8 mouse cellular contexts compared by ENCODE assay signal in the genomic region with DNA sequence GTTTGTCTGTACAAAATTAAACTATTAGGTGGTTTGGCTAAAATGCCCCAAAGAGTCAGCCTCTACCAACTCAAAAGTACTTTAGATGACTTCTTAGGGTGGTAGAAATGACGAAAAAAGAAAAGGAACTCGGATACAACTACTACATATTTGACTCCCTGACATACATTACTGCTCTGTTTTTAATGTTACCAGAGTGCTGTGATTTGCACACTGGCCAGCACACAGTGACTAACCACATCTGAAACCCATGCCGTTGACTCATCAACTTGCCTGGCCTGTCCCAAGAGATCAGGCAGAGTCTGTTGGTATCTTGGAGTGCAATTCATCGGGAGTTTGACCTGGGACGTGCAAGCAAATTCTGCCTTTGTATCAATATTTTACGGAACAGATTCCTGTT. TPM values are rescaled to one million over a fixed set of nuclear protein-coding genes. Genes with fewer than 3 reads are reported as not detected.
DNase-seq lines count a peak whose midpoint lies in the region; ATAC-seq and TF ChIP-seq lines count a peak whose summit lies in the region.

No protein-coding gene starts in this region.

- WGBS in forebrain, embryonic 10.5 days: 39% methylated on average over 6 of the region's 6 CpGs
- 32% methylated on average over 6 of the region's 6 CpGs for WGBS in hindbrain, embryonic 11.5 days
- 15% methylated on average over 6 of the region's 6 CpGs for WGBS in midbrain, postnatal 0 days

- peak; percentile 38 for DNase-seq in CD4-positive, CD25-positive, alpha-beta regulatory T cell, adult 2 months (ENCODE audit: low read depth, low spot score)
- DNase-seq in adrenal gland, adult 2 months: peak; percentile 82
- peak; percentile 18 for DNase-seq in forebrain, embryonic 10.5 days (ENCODE audit: extremely low spot score, low spot score)
- peak; percentile 45 for DNase-seq in hindbrain, embryonic 11.5 days (ENCODE audit: low spot score)
- DNase-seq in liver: peak; percentile 43
- DNase-seq in midbrain, postnatal 0 days (ENCODE audit: low spot score): peak; percentile 14
- DNase-seq in layer of hippocampus, postnatal 14 days (ENCODE audit: low spot score in 2 of 2): no peak

- H3K27ac ChIP-seq in forebrain, embryonic 10.5 days: peak overlapping the region; percentile 100
- peak overlapping the region; percentile 99 for H3K27ac ChIP-seq in hindbrain, embryonic 11.5 days (ENCODE audit: low read depth, low read length)
- H3K27ac ChIP-seq in midbrain, postnatal 0 days (ENCODE audit: low read depth, low read length): peak overlapping the region; percentile 100

- H3K4me3 ChIP-seq in forebrain, embryonic 10.5 days: peak overlapping the region; percentile 89
- peak overlapping the region; percentile 90 for H3K4me3 ChIP-seq in hindbrain, embryonic 11.5 days (ENCODE audit: low read depth, low read length)
- peak overlapping the region; percentile 94 for H3K4me3 ChIP-seq in midbrain, postnatal 0 days (ENCODE audit: low read depth, low read length)

- TF ChIP-seq CTCF in midbrain, postnatal 0 days (IDR thresholded peaks at IDR 0.05): no peak

- peak overlapping the region; percentile 85 for H3K9ac ChIP-seq in hindbrain, embryonic 11.5 days (ENCODE audit: low read depth, low read length)
- H3K9ac ChIP-seq in midbrain, postnatal 0 days (replicated peaks; ENCODE audit: low read length, poor library complexity, severe bottlenecking): peak overlapping the region; percentile 100

- peaks cover 3% of the 10 kb centered on the region; the same call in 1 of the 2 replicates for H3K9me3 ChIP-seq in forebrain, embryonic 10.5 days
- H3K9me3 ChIP-seq in hindbrain, embryonic 11.5 days (ENCODE audit: control insufficient read depth, low read length): no peaks in the 10 kb centered on the region
- H3K9me3 ChIP-seq in midbrain, postnatal 0 days (ENCODE audit: low read length): no peaks in the 10 kb centered on the region

- H3K4me1 ChIP-seq in forebrain, embryonic 10.5 days: peaks cover 30% of the 10 kb centered on the region
- H3K4me1 ChIP-seq in hindbrain, embryonic 11.5 days (replicated peaks; ENCODE audit: control insufficient read depth, insufficient read depth, low read length): no peaks in the 10 kb centered on the region; the same call in 1 of the 2 replicates
- H3K4me1 ChIP-seq in midbrain, postnatal 0 days (ENCODE audit: insufficient read depth, low read length): peaks cover 3% of the 10 kb centered on the region; the same call in 1 of the 2 replicates

- no peak for ATAC-seq in CD4-positive, CD25-positive, alpha-beta regulatory T cell, adult 4 months
- ATAC-seq in hindbrain, embryonic 11.5 days (ENCODE audit: low FRiP score): no peak
- ATAC-seq in midbrain, postnatal 0 days (ENCODE audit: low FRiP score): no peak

- peaks cover 9% of the 10 kb centered on the region for H3K36me3 ChIP-seq in forebrain, embryonic 10.5 days (replicated peaks)
- no peaks in the 10 kb centered on the region for H3K36me3 ChIP-seq in hindbrain, embryonic 11.5 days (ENCODE audit: control insufficient read depth, insufficient read depth, low read length)
- no peaks in the 10 kb centered on the region for H3K36me3 ChIP-seq in midbrain, postnatal 0 days (ENCODE audit: insufficient read depth, low read length)

- H3K4me2 ChIP-seq in hindbrain, embryonic 11.5 days (replicated peaks; ENCODE audit: low read depth, low read length): peak overlapping the region; percentile 62
- H3K4me2 ChIP-seq in midbrain, postnatal 0 days (ENCODE audit: low read depth, low read length, poor library complexity, severe bottlenecking): peak overlapping the region; percentile 57

- H3K27me3 ChIP-seq in forebrain, embryonic 10.5 days (ENCODE audit: poor library complexity, severe bottlenecking): no peaks in the 10 kb centered on the region
- no peaks in the 10 kb centered on the region for H3K27me3 ChIP-seq in hindbrain, embryonic 11.5 days (ENCODE audit: control insufficient read depth, insufficient read depth, low read length)
- H3K27me3 ChIP-seq in midbrain, postnatal 0 days (ENCODE audit: insufficient read depth, low read length): no peaks in the 10 kb centered on the region

RNA-seq across cellular contexts. Expression of gene Gtf2a1, which starts 0.4 kb away (rescaled TPM):
- 10 to 100 TPM; 76.9 to 95.8 TPM for polyA plus RNA-seq in CD4-positive, CD25-positive, alpha-beta regulatory T cell, adult 4 months (2017; shearing (Covaris generic))
- total RNA-seq in adrenal gland, adult 2 months (2021): 10 to 100 TPM; 39.3 to 44.5 TPM
- 11.9 and 13.4 TPM in 2 replicates for polyA plus RNA-seq in adrenal gland, adult 2 months (2012; rRNA removed)
- 67.1 and 68.5 TPM in 2 replicates for polyA plus RNA-seq in forebrain, embryonic 10.5 days (2016; fragmentation: Nextera tagmentation; extraction: Ambion mirVana)
- polyA plus RNA-seq in hindbrain, embryonic 11.5 days (2014; fragmentation: Nextera tagmentation; extraction: Ambion mirVana): 57.9 and 61.3 TPM in 2 replicates
- total RNA-seq in midbrain, postnatal 0 days (2014; rRNA removed): 28.4 and 37.7 TPM in 2 replicates
- 32.6 and 34.0 TPM in 2 replicates for polyA plus RNA-seq in midbrain, postnatal 0 days (2015; fragmentation: Nextera tagmentation; extraction: Ambion mirVana)
- 10 to 100 TPM; 47.1 to 51.6 TPM for total RNA-seq in layer of hippocampus, postnatal 14 days (2021)

Comparison
In these comparisons a context has a peak if more than half of its experiments do, and no peak if none do; other contexts are left out.
1. DNase-seq: peak in CD4-positive, CD25-positive, alpha-beta regulatory T cell, adult 2 months (single experiment), adrenal gland, adult 2 months (single experiment), forebrain, embryonic 10.5 days (single experiment), hindbrain, embryonic 11.5 days (single experiment), liver (single experiment) and midbrain, postnatal 0 days (single experiment); none in layer of hippocampus, postnatal 14 days (0 of 2).
2. Peak in every context shown above with its lines, with median percentiles within 50 percentile points of each other: H3K27ac ChIP-seq and H3K4me3 ChIP-seq.